In genomic region chr8:93332703-93333102, GRCm38 (mm10) we compare ENCODE assay signal across 14 mouse cellular contexts. TPM values are rescaled to one million over a fixed set of nuclear protein-coding genes. Genes with fewer than 3 reads are reported as not detected.
DNase-seq lines count a peak whose midpoint lies in the region; ATAC-seq and TF ChIP-seq lines count a peak whose summit lies in the region.
"Had no signal": no experiment of that assay in that cellular context is flagged by ENCODE, and none has a peak within 500 bp of the region (broad histone marks: within the 10 kb centered on the region; RNA-seq: fewer than 3 reads in every experiment).

No protein-coding gene starts in this region.

- H3K4me1 ChIP-seq in intestine, embryonic 14.5 days (replicated peaks; ENCODE audit: control insufficient read depth, insufficient read depth, low read length), result no peaks in the 10 kb centered on the region
- H3K4me1 ChIP-seq in lung, postnatal 0 days (ENCODE audit: insufficient read depth, low read depth, low read length), result no peaks in the 10 kb centered on the region
- no peaks in the 10 kb centered on the region for H3K4me1 ChIP-seq in cerebellum, adult 2 months (ENCODE audit: control insufficient read depth, insufficient read depth, low read length)
- H3K4me1 ChIP-seq: embryonic facial prominence, embryonic 12.5 days; forebrain, embryonic 13.5 days had no signal

- ATAC-seq in intestine, embryonic 14.5 days (replicated peaks; ENCODE audit: low FRiP score, low TSS enrichment, low read depth), result peak; percentile 87
- ATAC-seq in lung, postnatal 0 days, result peak; percentile 80
- ATAC-seq: forebrain, embryonic 13.5 days; inflammation-experienced regulatory T-cells, adult 6 months had no signal

- H3K4me2 ChIP-seq in intestine, embryonic 14.5 days (ENCODE audit: low read length), result no peak overlapping the region
- H3K4me2 ChIP-seq in lung, postnatal 0 days (replicated peaks; ENCODE audit: low read depth, low read length), result no peak overlapping the region
- H3K4me2 ChIP-seq: embryonic facial prominence, embryonic 12.5 days; forebrain, embryonic 13.5 days had no signal

- no peaks in the 10 kb centered on the region for H3K9me3 ChIP-seq in intestine, embryonic 14.5 days (ENCODE audit: control insufficient read depth, low read length)
- no peaks in the 10 kb centered on the region for H3K9me3 ChIP-seq in lung, postnatal 0 days (ENCODE audit: low read length)
- H3K9me3 ChIP-seq: embryonic facial prominence, embryonic 12.5 days; forebrain, embryonic 13.5 days had no signal

- DNase-seq in 3134 (ENCODE audit: extremely low read depth, insufficient read length, low spot score) (peak; percentile 26), 3T3-L1 (ENCODE audit: low read depth, low spot score) (peak; percentile 83)
- DNase-seq in intestine, embryonic 14.5 days (ENCODE audit: low spot score), result no peak
- peak; percentile 59 for DNase-seq in lung, postnatal 0 days (ENCODE audit: low spot score)
- no peak for DNase-seq in cerebellum, adult 2 months
- DNase-seq in ovary, postnatal 36 days (ENCODE audit: low spot score), result no peak
- no peak for DNase-seq in embryo, embryonic 9.5 days (ENCODE audit: extremely low spot score)
- DNase-seq: cerebellum, adult 18-20 months; gastrocnemius, postnatal 25 days; layer of hippocampus, postnatal 36 days had no signal

- H3K27me3 ChIP-seq in intestine, embryonic 14.5 days (replicated peaks; ENCODE audit: control insufficient read depth, insufficient read depth, low read length), result no peaks in the 10 kb centered on the region
- H3K27me3 ChIP-seq in lung, postnatal 0 days (replicated peaks; ENCODE audit: insufficient read depth, low read length), result no peaks in the 10 kb centered on the region
- H3K27me3 ChIP-seq in cerebellum, adult 2 months (ENCODE audit: control insufficient read depth, insufficient read depth, low read length), result no peaks in the 10 kb centered on the region
- H3K27me3 ChIP-seq: embryonic facial prominence, embryonic 12.5 days; forebrain, embryonic 13.5 days had no signal

- no peak overlapping the region for H3K4me3 ChIP-seq in intestine, embryonic 14.5 days (ENCODE audit: low read depth, low read length)
- H3K4me3 ChIP-seq in lung, postnatal 0 days (ENCODE audit: low read depth, low read length), result no peak overlapping the region
- no peak overlapping the region for H3K4me3 ChIP-seq in cerebellum, adult 2 months (replicated peaks; ENCODE audit: insufficient read depth, low read depth, low read length)
- H3K4me3 ChIP-seq: embryonic facial prominence, embryonic 12.5 days; forebrain, embryonic 13.5 days; myocyte had no signal

- peak; percentile 58 for TF ChIP-seq EP300 in lung, postnatal 0 days (IDR thresholded peaks at IDR 0.05)

- H3K27ac ChIP-seq in intestine, embryonic 14.5 days (ENCODE audit: low read depth), result no peak overlapping the region
- no peak overlapping the region for H3K27ac ChIP-seq in lung, postnatal 0 days (ENCODE audit: low read length)
- no peak overlapping the region for H3K27ac ChIP-seq in cerebellum, adult 2 months (ENCODE audit: insufficient read depth, low read length)
- H3K27ac ChIP-seq: embryonic facial prominence, embryonic 12.5 days; forebrain, embryonic 13.5 days had no signal

- TF ChIP-seq POLR2A in cerebellum, adult 2 months (IDR thresholded peaks at IDR 0.05; ENCODE audit: borderline replicate concordance, insufficient read depth, low read length), result no peak

- H3K36me3 ChIP-seq in intestine, embryonic 14.5 days (ENCODE audit: control insufficient read depth, insufficient read depth, low read length), result no peaks in the 10 kb centered on the region
- H3K36me3 ChIP-seq in lung, postnatal 0 days (ENCODE audit: insufficient read depth, low read length), result no peaks in the 10 kb centered on the region
- H3K36me3 ChIP-seq: embryonic facial prominence, embryonic 12.5 days had no signal

- H3K9ac ChIP-seq in intestine, embryonic 14.5 days (ENCODE audit: low read length), result no peak overlapping the region
- H3K9ac ChIP-seq in lung, postnatal 0 days (replicated peaks; ENCODE audit: low read depth), result no peak overlapping the region
- H3K9ac ChIP-seq: embryonic facial prominence, embryonic 12.5 days; forebrain, embryonic 13.5 days had no signal

- TF ChIP-seq CTCF in lung, postnatal 0 days (IDR thresholded peaks at IDR 0.05), result no peak
- no peak for TF ChIP-seq CTCF in cerebellum, adult 2 months (IDR thresholded peaks at IDR 0.05; ENCODE audit: borderline replicate concordance, insufficient read depth, low read depth, low read length)

- 66% methylated on average over 1 of the region's 1 CpGs for WGBS in intestine, embryonic 14.5 days
- 50% methylated on average over 1 of the region's 1 CpGs for WGBS in lung, postnatal 0 days
- 83% methylated on average over 1 of the region's 1 CpGs for WGBS in cerebellum, adult 2 months

RNA-seq across cellular contexts. Expression of gene Ces1g, which starts 4.4 kb away (rescaled TPM):
- polyA plus RNA-seq in intestine, embryonic 14.5 days (2014; fragmentation: Nextera tagmentation; extraction: Ambion mirVana), result 0.12 and 0.26 TPM in 2 replicates
- polyA plus RNA-seq in lung, postnatal 0 days (2015; fragmentation: Nextera tagmentation; extraction: Ambion mirVana), result 0.10 TPM in 1 of 2 replicates, not detected in the other
- not detected in 2 replicates for polyA plus RNA-seq in cerebellum, adult 2 months (2012; rRNA removed)
- polyA plus RNA-seq: embryonic facial prominence, embryonic 12.5 days; forebrain, embryonic 13.5 days; inflammation-experienced regulatory T-cells, adult 6 months; myocyte had no signal

RNA-seq across cellular contexts. Expression of gene Ces1h, which starts 46.8 kb away (rescaled TPM):
- not detected in 2 replicates for polyA plus RNA-seq in intestine, embryonic 14.5 days (2014; fragmentation: Nextera tagmentation; extraction: Ambion mirVana)
- polyA plus RNA-seq in lung, postnatal 0 days (2015; fragmentation: Nextera tagmentation; extraction: Ambion mirVana), result not detected in 2 replicates
- not detected in 2 replicates for polyA plus RNA-seq in cerebellum, adult 2 months (2012; rRNA removed)
- polyA plus RNA-seq: embryonic facial prominence, embryonic 12.5 days; forebrain, embryonic 13.5 days; inflammation-experienced regulatory T-cells, adult 6 months; myocyte had no signal

RNA-seq across cellular contexts. Expression of gene Ces1f, which starts 53.2 kb away (rescaled TPM):
- not detected in 2 replicates for polyA plus RNA-seq in intestine, embryonic 14.5 days (2014; fragmentation: Nextera tagmentation; extraction: Ambion mirVana)
- polyA plus RNA-seq in lung, postnatal 0 days (2015; fragmentation: Nextera tagmentation; extraction: Ambion mirVana), result 1.1 and 1.3 TPM in 2 replicates
- polyA plus RNA-seq in cerebellum, adult 2 months (2012; rRNA removed), result not detected in 2 replicates
- polyA plus RNA-seq: embryonic facial prominence, embryonic 12.5 days; forebrain, embryonic 13.5 days; inflammation-experienced regulatory T-cells, adult 6 months; myocyte had no signal

Comparison
In these comparisons a context has a peak if more than half of its experiments do, and no peak if none do; other contexts are left out.
1. DNase-seq: peak in 3134 (single experiment), 3T3-L1 (single experiment) and lung, postnatal 0 days (single experiment); none in intestine, embryonic 14.5 days (single experiment), cerebellum, adult 2 months (0 of 2), ovary, postnatal 36 days (single experiment) and embryo, embryonic 9.5 days (single experiment).